Mouse (Mus musculus) erythroblast, embryonic 14.5 days (primary cell): ENCODE measurements around the gene Dscam. TPM values are rescaled to one million over a fixed set of nuclear protein-coding genes. Genes with fewer than 3 reads are reported as not detected.

Experiments
- H3K27me3 ChIP-seq: 2 replicates; pipeline ENCODE4 v1.6.1; 2012; ENCODE audit warnings: inconsistent platforms; ENCODE audit not compliant: control insufficient read depth
- H3K36me3 ChIP-seq: 2 replicates; pipeline ENCODE4 v1.6.1; 2012; ENCODE audit warnings: mild to moderate bottlenecking, inconsistent platforms; ENCODE audit not compliant: control insufficient read depth
- H3K4me1 ChIP-seq: 2 replicates; pipeline ENCODE4 v1.6.1; 2012; ENCODE audit warnings: inconsistent platforms; ENCODE audit not compliant: control insufficient read depth
- H3K4me3 ChIP-seq: replicated peaks from 2 replicates; pipeline ENCODE3; 2012; ENCODE audit warnings: moderate library complexity, mild to moderate bottlenecking, inconsistent platforms
- H3K9me3 ChIP-seq: 2 replicates; pipeline ENCODE4 v1.6.1; 2012; ENCODE audit warnings: low read length, inconsistent platforms, mixed read lengths; ENCODE audit not compliant: control insufficient read depth
- GATA1 ChIP-seq: IDR thresholded peaks from 2 replicates; pipeline ENCODE4 v1.6.1; 2012; ENCODE audit warnings: low read length, inconsistent platforms, mixed read lengths
- TAL1 ChIP-seq: IDR thresholded peaks from 3 replicates; pipeline ENCODE4 v1.6.1; 2012; ENCODE audit warnings: low read length, inconsistent platforms, mixed read lengths
- polyA plus RNA-seq: library from polyadenylated mRNA; stranded (reverse); fragments of >175 nt; gene quantifications from 2 replicates; pipeline ENCODE4 v1.2.3, GENCODE M21; 2012

Gene Dscam
- polyA plus RNA-seq, 1 experiment, result not detected

DNA sequence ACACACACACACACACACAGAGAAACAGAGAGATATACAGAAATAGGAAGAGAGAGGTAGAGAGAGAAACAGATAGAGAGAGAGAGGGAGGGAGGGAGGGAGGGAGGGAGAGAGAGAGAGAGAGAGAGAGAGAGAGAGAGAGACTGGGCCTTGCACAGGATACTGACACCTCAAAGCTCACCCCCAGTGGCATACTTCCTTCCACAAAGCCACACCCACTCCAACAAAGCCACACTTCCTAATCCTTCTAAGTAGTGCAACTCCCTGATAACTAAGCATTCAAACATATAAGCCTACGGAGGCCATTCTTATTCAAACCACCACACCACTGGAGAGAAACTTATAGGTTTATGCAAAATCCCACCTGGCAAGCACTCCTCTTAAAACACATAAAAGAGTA lies 481.1 kb downstream of the Dscam start:
- TF ChIP-seq TAL1 (no peak), GATA1 (no peak)
- H3K4me3 ChIP-seq, result no peak overlapping the region
- H3K4me1 ChIP-seq, result no peaks in the 10 kb centered on the region
- H3K27me3 ChIP-seq, result no peaks in the 10 kb centered on the region
- H3K9me3 ChIP-seq, result no peaks in the 10 kb centered on the region
- no peaks in the 10 kb centered on the region for H3K36me3 ChIP-seq

DNA sequence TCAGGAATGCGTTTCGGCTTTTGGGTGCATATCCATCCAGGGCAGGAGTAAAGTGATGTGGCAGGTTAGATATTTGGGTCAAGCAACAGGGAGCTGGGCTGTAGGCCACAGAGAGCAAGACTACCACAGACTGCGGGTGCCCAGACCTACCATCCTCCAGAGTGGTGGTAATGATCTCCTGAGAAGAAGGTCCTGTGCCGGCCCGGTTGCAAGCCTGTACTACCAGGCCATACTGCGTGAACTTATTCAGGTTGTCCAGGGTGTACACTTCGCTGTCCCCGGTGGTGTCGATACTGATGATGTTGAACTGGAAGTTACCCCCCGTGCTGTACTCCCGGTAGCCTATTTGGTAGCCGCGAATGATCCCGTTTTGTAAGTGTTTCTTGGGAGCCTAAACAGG lies 485.5 kb downstream of the Dscam start:
- no peaks in the 10 kb centered on the region for H3K4me1 ChIP-seq
- H3K36me3 ChIP-seq, result no peaks in the 10 kb centered on the region
- no peak overlapping the region for H3K4me3 ChIP-seq
- no peak for TF ChIP-seq TAL1
- no peak for TF ChIP-seq GATA1
- no peaks in the 10 kb centered on the region for H3K9me3 ChIP-seq
- no peaks in the 10 kb centered on the region for H3K27me3 ChIP-seq

GRCm38 (mm10) chr16:96684581-96684980 lies 486.0 kb downstream of the Dscam start:
- H3K4me3 ChIP-seq, result no peak overlapping the region
- no peaks in the 10 kb centered on the region for H3K9me3 ChIP-seq
- TF ChIP-seq TAL1, result no peak
- no peak for TF ChIP-seq GATA1
- H3K4me1 ChIP-seq, result no peaks in the 10 kb centered on the region
- H3K27me3 ChIP-seq, result no peaks in the 10 kb centered on the region
- H3K36me3 ChIP-seq, result no peaks in the 10 kb centered on the region

- Histone ChIP-seq H3K4me1 (no peaks in the 10 kb centered on the region), H3K9me3 (no peaks in the 10 kb centered on the region), H3K36me3 (no peaks in the 10 kb centered on the region), H3K4me3 (no peak overlapping the region), H3K27me3 (no peaks in the 10 kb centered on the region)
- TF ChIP-seq GATA1, result no peak
- TF ChIP-seq TAL1, result no peak
These were observed 488.1 kb downstream of the Dscam start for GRCm38 (mm10) chr16:96682289-96682972.

- Histone ChIP-seq H3K4me3 (no peak overlapping the region), H3K4me1 (no peaks in the 10 kb centered on the region), H3K27me3 (no peaks in the 10 kb centered on the region), H3K36me3 (no peaks in the 10 kb centered on the region), H3K9me3 (no peaks in the 10 kb centered on the region)
- no peak for TF ChIP-seq GATA1
- TF ChIP-seq TAL1, result no peak
These were observed 490.6 kb downstream of the Dscam start for GRCm38 (mm10) chr16:96679981-96680380.

- no peaks in the 10 kb centered on the region for H3K9me3 ChIP-seq
- no peaks in the 10 kb centered on the region for H3K4me1 ChIP-seq
- no peaks in the 10 kb centered on the region for H3K36me3 ChIP-seq
- no peak for TF ChIP-seq TAL1
- no peak for TF ChIP-seq GATA1
- H3K4me3 ChIP-seq, result no peak overlapping the region
- no peaks in the 10 kb centered on the region for H3K27me3 ChIP-seq
These were observed 493.1 kb downstream of the Dscam start for GRCm38 (mm10) chr16:96677471-96677870.

DNA sequence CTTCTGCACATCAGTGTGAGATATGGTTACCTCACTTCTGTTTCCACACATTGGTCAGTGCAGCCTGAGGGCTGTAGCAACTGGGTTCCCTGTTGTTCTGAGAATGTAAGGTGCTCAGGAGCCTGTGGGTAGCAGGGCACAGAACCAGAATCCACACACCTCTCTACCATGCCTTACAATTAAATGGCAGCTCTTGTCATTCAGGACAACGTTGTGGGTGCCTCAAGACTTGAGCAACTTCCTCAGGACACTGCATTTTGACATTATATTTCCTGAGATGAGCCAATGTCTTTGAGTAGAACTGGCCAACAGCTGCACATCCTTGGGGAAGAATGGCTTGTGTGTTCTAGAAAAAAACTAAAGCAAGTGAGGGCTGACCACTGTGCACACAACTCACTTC lies 493.9 kb downstream of the Dscam start:
- Histone ChIP-seq H3K9me3 (no peaks in the 10 kb centered on the region), H3K4me3 (no peak overlapping the region), H3K4me1 (no peaks in the 10 kb centered on the region), H3K36me3 (no peaks in the 10 kb centered on the region), H3K27me3 (no peaks in the 10 kb centered on the region)
- TF ChIP-seq GATA1, result no peak
- TF ChIP-seq TAL1, result no peak

DNA sequence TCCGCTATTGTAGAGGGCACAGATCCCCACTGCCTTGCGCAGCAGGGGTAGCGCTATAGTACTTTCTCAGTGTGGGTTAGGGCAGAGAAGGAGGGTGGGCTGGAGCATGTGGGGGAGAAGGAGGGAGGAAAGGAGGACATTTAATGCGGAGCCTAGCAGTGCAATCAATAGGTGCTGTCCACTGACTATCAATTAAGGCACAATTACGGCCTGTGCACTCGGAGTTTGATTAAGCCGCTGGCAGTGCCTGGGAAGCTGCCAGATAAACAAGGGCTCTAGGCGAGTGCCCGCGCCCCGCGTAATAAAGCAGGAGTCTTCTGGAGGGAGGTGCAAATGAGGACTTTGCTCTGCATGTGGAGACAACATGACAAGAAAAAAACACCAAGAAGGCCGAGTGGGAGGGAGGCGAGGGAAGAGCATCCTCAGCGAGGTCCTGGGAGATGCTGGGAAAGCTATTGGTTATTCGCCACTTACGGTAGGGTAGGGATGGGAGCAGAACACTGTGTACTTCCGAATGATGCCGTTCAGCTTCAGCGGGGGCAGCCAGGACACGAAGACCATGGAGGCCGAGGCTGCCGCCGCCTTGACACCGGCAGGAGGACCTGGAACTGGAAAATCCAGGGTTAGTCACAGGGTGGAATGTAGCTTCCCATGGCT lies 497.2 kb downstream of the Dscam start:
- no peaks in the 10 kb centered on the region for H3K36me3 ChIP-seq
- H3K9me3 ChIP-seq, result no peaks in the 10 kb centered on the region
- no peaks in the 10 kb centered on the region for H3K4me1 ChIP-seq
- no peak overlapping the region for H3K4me3 ChIP-seq
- TF ChIP-seq GATA1, result no peak
- TF ChIP-seq TAL1, result no peak
- no peaks in the 10 kb centered on the region for H3K27me3 ChIP-seq

DNA sequence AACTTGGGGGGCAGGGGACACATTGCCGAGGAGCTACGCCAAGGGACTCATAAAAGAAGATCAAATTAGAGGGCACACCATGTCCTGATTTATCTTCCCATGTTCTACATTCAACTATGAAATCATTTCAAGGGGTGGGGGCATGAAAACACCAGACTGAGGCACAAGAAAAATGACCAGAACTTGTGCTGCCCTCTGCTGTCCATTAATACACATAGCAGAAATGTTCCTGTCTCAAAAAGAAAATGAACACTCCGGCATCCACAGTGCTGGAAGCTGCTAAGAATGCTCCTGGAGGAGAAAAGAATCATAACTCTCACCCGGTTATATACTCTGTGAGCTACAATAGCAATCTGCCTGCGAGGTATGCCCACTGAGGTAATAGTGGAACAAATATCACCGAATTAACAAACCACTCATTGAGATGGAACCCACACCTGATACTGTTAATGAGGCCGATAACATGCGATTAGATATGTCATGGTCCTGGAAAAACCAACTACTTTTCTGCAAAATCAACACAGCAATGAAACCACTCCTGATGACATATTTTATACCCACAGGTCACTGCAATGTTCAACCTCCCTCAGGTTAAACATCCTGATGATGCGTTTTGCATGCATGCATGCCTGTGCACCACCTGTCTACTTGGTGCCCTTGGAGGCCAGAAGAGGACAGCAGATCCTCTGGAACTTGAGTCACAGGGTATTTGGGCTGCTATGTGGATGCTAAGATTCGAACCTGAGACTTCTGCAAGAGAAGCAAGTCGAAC lies 498.8 kb downstream of the Dscam start:
- H3K36me3 ChIP-seq, result no peaks in the 10 kb centered on the region
- no peaks in the 10 kb centered on the region for H3K9me3 ChIP-seq
- H3K27me3 ChIP-seq, result no peaks in the 10 kb centered on the region
- H3K4me1 ChIP-seq, result no peaks in the 10 kb centered on the region
- TF ChIP-seq TAL1, result no peak
- no peak for TF ChIP-seq GATA1
- H3K4me3 ChIP-seq, result no peak overlapping the region
